Mouse (Mus musculus) cerebellum, adult 2 months (tissue): ENCODE measurements at regions not wholly inside any gene's neighbourhood (a gene's known extent, or its start where the extent isn't known, plus 50 kb on each side); places are given as distances from the start of the nearest gene placed in this dataset.
"Not testable (repeated sequence)": the region's sequence is repeated elsewhere in the genome, so short reads cannot be mapped to it uniquely, and the experiment has no call there.

Experiments used
- CTCF ChIP-seq: fragments of 200-500 bp; IDR thresholded peaks from 2 replicates; pipeline ENCODE4 v1.5.1; 2011; ENCODE audit warnings: low read depth, mild to moderate bottlenecking, control low read depth, low read length, moderate library complexity, borderline replicate concordance; ENCODE audit not compliant: insufficient read depth
- POLR2A ChIP-seq: fragments of 200-500 bp; IDR thresholded peaks from 2 replicates; pipeline ENCODE4 v1.6.1; 2011; ENCODE audit warnings: low read length, control low read depth, borderline replicate concordance; ENCODE audit not compliant: insufficient read depth

DNA sequence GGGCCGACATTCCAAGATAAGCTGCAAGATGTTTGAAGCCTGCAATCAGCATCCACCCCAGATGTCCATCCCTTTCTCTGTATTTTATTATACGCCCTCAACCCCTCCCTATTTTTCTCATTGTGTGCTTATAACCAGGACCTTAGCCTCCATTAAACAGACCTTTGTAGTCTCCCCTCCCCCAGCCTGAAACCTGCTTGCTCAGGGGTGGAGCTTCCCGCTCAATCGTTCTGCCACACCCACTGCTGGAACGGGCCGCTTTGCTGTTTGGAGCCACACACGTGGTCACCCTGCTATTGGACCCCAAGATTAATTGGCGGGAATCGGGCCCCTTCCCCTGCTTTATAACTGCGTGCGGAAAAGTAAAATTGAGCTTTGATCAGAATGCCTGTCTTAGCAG, 342.7 kb upstream of the Ngly1 start:
- not testable (repeated sequence) for TF ChIP-seq CTCF, POLR2A
